Mouse (Mus musculus): ENCODE data around the gene Usp32. TPM values are rescaled to one million over a fixed set of nuclear protein-coding genes. Genes with fewer than 3 reads are reported as not detected.

Usp32 gene
- total RNA-seq, 2 experiments from 2014 or later, result 91.4 to 93.5 TPM

- DNase-seq, result no peak
These were observed 194.1 kb downstream of the Usp32 start for GRCm38 (mm10) chr11:84945841-84946240.

GRCm38 (mm10) chr11:84944639-84945435, 195.1 kb downstream of the Usp32 start:
- DNase-seq, result no peak

- DNase-seq, result no peak
These were observed 196.0 kb downstream of the Usp32 start for GRCm38 (mm10) chr11:84943948-84944347.

GRCm38 (mm10) chr11:84940140-84940539, 199.8 kb downstream of the Usp32 start:
- DNase-seq, result no peak

- DNase-seq, result peak; percentile 70 to 75
These were observed 200.4 kb downstream of the Usp32 start for GRCm38 (mm10) chr11:84939508-84940053.

Other genes with a start within 250 kb of the Usp32 start
- gene Znhit3, start 223.8 kb downstream of the Usp32 start, total RNA-seq (2021), result 10 to 100 TPM; 31.3 to 33.7 TPM
- gene Car4, start 182.4 kb downstream of the Usp32 start, total RNA-seq (2021), result 10 to 100 TPM; 81.8 to 83.1 TPM
- not detected for gene 1700125H20Rik, start 30.2 kb upstream of the Usp32 start, total RNA-seq (2021)
- gene Appbp2, start 95.0 kb upstream of the Usp32 start, total RNA-seq (2021), result 10 to 100 TPM; 51.5 to 52.7 TPM
- gene Ppm1d, start 171.1 kb upstream of the Usp32 start, total RNA-seq (2021), result 10 to 100 TPM; 14.3 to 16.6 TPM
- gene Bcas3, start 213.0 kb upstream of the Usp32 start, total RNA-seq (2021), result 10 to 100 TPM; 64.9 to 69.2 TPM